Mouse (Mus musculus): ENCODE results near the gene Krt33a. TPM values are rescaled to one million over a fixed set of nuclear protein-coding genes. Genes with fewer than 3 reads are reported as not detected.

The Krt33a gene
- polyA plus RNA-seq, 1 experiment from 2014 or later, result 0.29 TPM

DNA sequence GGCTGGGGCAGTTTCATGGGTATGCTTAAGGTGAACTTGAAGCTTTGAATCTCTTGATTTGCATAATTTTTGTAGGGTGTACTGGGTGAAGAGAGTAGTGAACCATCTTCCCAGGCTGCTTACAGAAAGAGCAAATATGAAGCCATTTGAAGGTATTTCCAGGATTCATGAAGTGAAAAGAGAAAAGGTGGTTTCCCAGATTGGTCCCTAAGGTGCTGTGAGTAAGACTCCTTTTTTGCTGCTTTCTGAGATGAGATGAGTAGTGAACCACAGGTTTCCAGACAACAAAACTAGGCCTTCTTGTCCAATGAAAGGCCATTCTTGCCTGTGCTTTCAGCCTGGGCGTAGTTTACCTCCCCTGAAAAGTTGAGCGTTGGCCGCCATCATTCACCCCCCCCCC is 27.5 kb downstream of the Krt33a start:
- DNase-seq (ENCODE audit: low spot score), result no peak

DNA sequence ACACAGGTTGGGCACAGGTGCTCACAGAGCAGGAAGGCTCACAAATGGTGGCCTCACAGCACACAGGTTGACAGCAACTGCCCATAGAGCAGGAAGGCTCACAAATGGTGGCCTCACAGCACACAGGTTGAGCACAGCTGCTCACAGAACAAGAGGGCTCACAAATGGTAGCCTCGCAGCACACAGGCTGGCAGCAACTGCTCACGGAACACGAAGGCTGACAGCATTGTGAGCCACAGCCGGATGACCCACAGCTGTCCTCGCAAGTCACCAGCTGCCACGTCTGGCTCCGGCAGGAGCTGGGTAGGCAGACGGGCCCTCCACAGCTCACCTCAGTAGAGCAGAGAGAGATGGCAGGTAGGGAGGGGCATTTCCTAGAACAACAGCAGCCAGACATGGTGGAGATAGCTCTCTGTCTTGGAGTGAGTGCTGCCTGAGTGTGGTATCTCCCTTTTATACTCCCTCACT is 29.8 kb downstream of the Krt33a start, which contains the start of gene Krtap16-1:
TSS of gene Krtap16-1 (minus strand) at position 418 of the 468 bp plus-strand sequence.
- DNase-seq (ENCODE audit: low spot score), result no peak

DNA sequence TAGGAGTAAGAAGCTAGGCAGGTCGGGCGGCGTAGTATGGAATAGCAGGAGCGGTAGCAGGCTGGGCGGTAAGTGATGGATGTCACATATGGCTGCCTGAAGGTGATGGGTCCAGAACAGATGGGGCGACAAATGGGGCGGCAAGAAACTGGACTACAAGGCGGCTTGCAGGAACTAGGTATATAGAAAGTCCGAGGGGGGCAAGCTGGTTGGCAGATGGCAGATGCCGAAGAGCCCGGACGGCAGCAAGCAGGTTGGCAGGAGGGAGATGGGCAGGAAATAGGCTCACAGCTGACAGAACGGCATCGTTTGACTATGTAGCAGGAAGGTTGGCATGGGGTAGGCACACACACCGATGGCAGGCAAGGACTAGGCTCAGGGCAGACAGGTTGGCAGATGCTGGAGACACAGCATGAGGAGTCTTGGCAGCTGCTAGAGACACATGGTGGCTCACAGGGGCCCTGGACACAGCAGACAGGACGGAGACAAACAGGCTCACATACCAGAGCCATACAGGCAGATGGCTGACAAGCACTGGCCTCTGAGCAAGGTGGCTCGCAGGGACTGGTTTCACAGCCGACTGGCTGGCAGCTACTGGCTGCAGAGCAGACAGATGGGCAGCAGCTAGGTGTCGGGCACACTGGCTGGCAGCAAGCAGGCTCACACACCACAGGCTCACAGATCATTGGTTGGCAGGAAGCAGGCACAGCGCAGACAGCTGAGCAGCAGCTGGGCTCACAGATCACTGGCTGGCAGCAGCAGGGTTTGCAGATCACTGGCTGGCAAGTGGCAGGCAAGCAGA is 30.5 kb downstream of the Krt33a start:
- no peak for DNase-seq (ENCODE audit: low spot score)

DNA sequence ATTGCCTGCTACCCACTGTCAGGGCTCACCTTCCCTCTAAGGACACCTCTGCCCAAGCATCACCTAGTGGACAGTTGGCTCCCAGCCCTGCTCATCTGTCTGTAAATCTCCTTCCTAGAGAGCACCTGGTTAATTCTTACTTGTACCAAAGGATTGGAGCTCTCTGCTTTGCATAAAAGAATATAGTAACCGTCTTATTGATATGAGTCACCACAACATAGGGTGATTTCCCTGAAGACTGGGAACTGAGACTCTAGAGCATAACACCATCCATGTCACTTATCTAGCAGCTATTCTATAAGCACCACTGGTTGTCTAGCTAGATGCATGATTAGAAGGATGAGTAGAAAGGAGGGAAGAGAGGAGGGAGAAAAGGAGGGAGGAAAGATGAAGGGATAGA is 32.6 kb downstream of the Krt33a start:
- DNase-seq (ENCODE audit: low spot score), result no peak

DNA sequence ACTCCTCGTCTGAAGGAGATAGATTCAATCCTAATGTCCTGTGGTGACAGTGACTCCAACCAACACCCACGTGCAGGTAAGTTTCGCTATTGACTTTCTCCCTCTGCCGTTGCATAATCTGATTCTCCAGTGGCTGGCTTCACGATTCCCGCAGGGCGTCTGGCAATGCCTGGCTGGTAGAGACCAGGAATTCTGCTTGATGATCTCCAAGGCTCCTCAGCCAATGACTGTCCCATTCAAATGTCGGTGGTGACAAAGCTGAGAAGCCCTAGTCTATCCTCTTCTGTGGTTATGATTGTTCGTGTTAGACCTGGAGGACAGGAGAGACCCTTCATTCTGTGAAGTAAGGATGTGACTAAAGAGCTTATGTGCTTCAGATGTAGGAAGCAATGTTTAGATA is 33.3 kb downstream of the Krt33a start:
- DNase-seq (ENCODE audit: low spot score), result no peak

DNA sequence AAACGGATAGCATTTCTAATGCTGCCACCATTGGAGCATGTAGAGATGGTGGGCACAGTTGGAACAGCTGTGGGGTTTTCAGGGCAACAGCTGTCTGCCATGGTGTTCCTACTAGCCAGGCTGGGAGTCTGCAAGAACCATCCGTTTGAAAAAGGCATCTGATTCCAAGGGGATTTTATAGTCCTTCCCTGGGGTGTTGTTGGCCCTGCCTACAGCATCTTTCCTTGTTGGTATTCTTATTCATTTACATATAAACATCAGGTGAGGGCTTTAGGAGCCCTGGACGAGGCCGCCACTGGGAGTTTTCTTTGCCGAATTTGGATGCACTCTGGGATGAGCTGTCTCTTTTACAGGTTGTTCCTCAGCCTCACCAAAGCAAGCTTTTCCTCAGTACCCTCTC is 37.1 kb downstream of the Krt33a start, which contains the start of gene Krtap29-1:
TSS of gene Krtap29-1 (minus strand) at position 101 of the 400 bp plus-strand sequence.
- DNase-seq (ENCODE audit: low spot score), result no peak

DNA sequence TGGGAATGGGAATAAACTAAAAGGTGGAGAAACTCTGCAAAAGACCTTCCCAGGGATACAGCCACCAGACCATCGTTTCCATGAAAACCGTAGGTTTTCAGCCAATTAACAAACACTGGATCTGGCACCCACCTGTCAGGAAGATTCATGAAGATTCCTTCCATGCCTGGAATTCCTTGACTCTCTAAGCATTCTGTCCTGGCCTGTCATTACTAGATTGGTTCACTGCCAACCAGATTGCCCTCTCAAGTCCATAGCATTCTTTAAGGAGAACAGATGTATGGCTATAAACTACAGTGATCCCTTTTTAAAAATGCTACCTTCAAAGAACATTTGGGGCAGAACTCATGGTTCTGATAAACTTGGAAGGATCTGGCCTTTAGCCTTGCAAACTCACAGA is 50.1 kb downstream of the Krt33a start:
- no peak for DNase-seq (ENCODE audit: low spot score)

DNA sequence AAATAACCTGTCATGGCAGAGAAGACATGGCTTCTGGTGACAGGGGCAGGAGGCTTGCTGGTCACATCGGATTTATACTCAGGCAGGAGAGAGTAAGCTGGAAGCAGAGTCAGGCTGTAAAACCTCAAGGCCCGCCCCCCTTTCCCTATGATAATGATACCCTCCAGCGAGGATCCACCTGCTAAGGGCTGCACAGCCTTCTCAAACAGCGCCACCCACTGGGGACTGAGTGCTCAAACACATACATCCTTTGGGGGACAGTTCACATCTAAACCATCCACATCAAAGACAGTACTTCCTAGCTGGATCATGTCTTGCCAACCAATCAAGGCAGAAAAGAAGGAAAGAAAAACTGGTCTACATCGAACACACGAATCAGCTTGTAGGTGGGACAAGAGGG is 51.8 kb downstream of the Krt33a start:
- DNase-seq (ENCODE audit: low spot score), result no peak

Other genes starting within 250 kb of the Krt33a start
- gene Gm11595, start 243.3 kb downstream of the Krt33a start, polyA plus RNA-seq (2015; fragmentation: Nextera tagmentation; extraction: Ambion mirVana), result not detected in 2 replicates
- not detected in 2 replicates for gene Krtap4-8, start 235.5 kb downstream of the Krt33a start, polyA plus RNA-seq (2015; fragmentation: Nextera tagmentation; extraction: Ambion mirVana)
- not detected in 2 replicates for gene Krtap4-9, start 231.0 kb downstream of the Krt33a start, polyA plus RNA-seq (2015; fragmentation: Nextera tagmentation; extraction: Ambion mirVana)
- gene Gm11596, start 222.7 kb downstream of the Krt33a start, polyA plus RNA-seq (2015; fragmentation: Nextera tagmentation; extraction: Ambion mirVana), result not detected in 2 replicates
- not detected in 2 replicates for gene Gm11569, start 217.3 kb downstream of the Krt33a start, polyA plus RNA-seq (2015; fragmentation: Nextera tagmentation; extraction: Ambion mirVana)
- not detected in 2 replicates for gene Gm11554, start 211.8 kb downstream of the Krt33a start, polyA plus RNA-seq (2015; fragmentation: Nextera tagmentation; extraction: Ambion mirVana)
- not detected in 2 replicates for gene Krtap4-13, start 206.3 kb downstream of the Krt33a start, polyA plus RNA-seq (2015; fragmentation: Nextera tagmentation; extraction: Ambion mirVana)
- gene Gm11564, start 200.5 kb downstream of the Krt33a start, polyA plus RNA-seq (2015; fragmentation: Nextera tagmentation; extraction: Ambion mirVana), result not detected in 2 replicates
- gene 2300003K06Rik, start 178.1 kb downstream of the Krt33a start, polyA plus RNA-seq (2015; fragmentation: Nextera tagmentation; extraction: Ambion mirVana), result not detected in 2 replicates
- gene Krtap4-16, start 164.6 kb downstream of the Krt33a start, polyA plus RNA-seq (2015; fragmentation: Nextera tagmentation; extraction: Ambion mirVana), result not detected in 2 replicates
- not detected in 2 replicates for gene Gm11568, start 158.3 kb downstream of the Krt33a start, polyA plus RNA-seq (2015; fragmentation: Nextera tagmentation; extraction: Ambion mirVana)
- not detected in 2 replicates for gene Gm11559, start 151.7 kb downstream of the Krt33a start, polyA plus RNA-seq (2015; fragmentation: Nextera tagmentation; extraction: Ambion mirVana)
- not detected in 2 replicates for gene Krtap9-1, start 142.8 kb downstream of the Krt33a start, polyA plus RNA-seq (2015; fragmentation: Nextera tagmentation; extraction: Ambion mirVana)
- not detected in 2 replicates for gene Gm11567, start 137.0 kb downstream of the Krt33a start, polyA plus RNA-seq (2015; fragmentation: Nextera tagmentation; extraction: Ambion mirVana)
- gene Krtap31-1, start 108.3 kb downstream of the Krt33a start, polyA plus RNA-seq (2015; fragmentation: Nextera tagmentation; extraction: Ambion mirVana), result not detected in 2 replicates
- 0.14 TPM in 1 of 2 replicates, not detected in the other for gene Gm11565, start 101.5 kb downstream of the Krt33a start, polyA plus RNA-seq (2015; fragmentation: Nextera tagmentation; extraction: Ambion mirVana)
- gene Krtap31-2, start 79.9 kb downstream of the Krt33a start, polyA plus RNA-seq (2015; fragmentation: Nextera tagmentation; extraction: Ambion mirVana), result not detected in 2 replicates
- not detected in 2 replicates for gene Krtap9-5, start 67.7 kb downstream of the Krt33a start, polyA plus RNA-seq (2015; fragmentation: Nextera tagmentation; extraction: Ambion mirVana)
- not detected in 2 replicates for gene Krtap29-1, start 37.2 kb downstream of the Krt33a start, polyA plus RNA-seq (2015; fragmentation: Nextera tagmentation; extraction: Ambion mirVana)
- gene Krtap16-1, start 29.6 kb downstream of the Krt33a start, polyA plus RNA-seq (2015; fragmentation: Nextera tagmentation; extraction: Ambion mirVana), result not detected in 2 replicates
- 0.23 TPM in 1 of 2 replicates, not detected in the other for gene Krtap17-1, start 22.2 kb downstream of the Krt33a start, polyA plus RNA-seq (2015; fragmentation: Nextera tagmentation; extraction: Ambion mirVana)
- gene Krt33b, start 13.7 kb upstream of the Krt33a start, polyA plus RNA-seq (2015; fragmentation: Nextera tagmentation; extraction: Ambion mirVana), result 0.26 and 0.30 TPM in 2 replicates
- gene Krt34, start 25.3 kb upstream of the Krt33a start, polyA plus RNA-seq (2015; fragmentation: Nextera tagmentation; extraction: Ambion mirVana), result 0.10 TPM in 1 of 2 replicates, not detected in the other
- gene Krt31, start 34.3 kb upstream of the Krt33a start, polyA plus RNA-seq (2015; fragmentation: Nextera tagmentation; extraction: Ambion mirVana), result 0.12 and 0.14 TPM in 2 replicates
- 0.13 and 0.18 TPM in 2 replicates for gene Krt32, start 72.0 kb upstream of the Krt33a start, polyA plus RNA-seq (2015; fragmentation: Nextera tagmentation; extraction: Ambion mirVana)
- 0.06 and 0.16 TPM in 2 replicates for gene Krt35, start 80.0 kb upstream of the Krt33a start, polyA plus RNA-seq (2015; fragmentation: Nextera tagmentation; extraction: Ambion mirVana)
- gene Krt36, start 89.4 kb upstream of the Krt33a start, polyA plus RNA-seq (2015; fragmentation: Nextera tagmentation; extraction: Ambion mirVana), result 0.24 and 0.29 TPM in 2 replicates
- gene Krt13, start 105.4 kb upstream of the Krt33a start, polyA plus RNA-seq (2015; fragmentation: Nextera tagmentation; extraction: Ambion mirVana), result 0.66 and 18.2 TPM in 2 replicates
- 5.2 and 35.5 TPM in 2 replicates for gene Krt15, start 119.7 kb upstream of the Krt33a start, polyA plus RNA-seq (2015; fragmentation: Nextera tagmentation; extraction: Ambion mirVana)
- gene Krt19, start 132.5 kb upstream of the Krt33a start, polyA plus RNA-seq (2015; fragmentation: Nextera tagmentation; extraction: Ambion mirVana), result 10.2 and 19.1 TPM in 2 replicates
- gene Krt9, start 177.0 kb upstream of the Krt33a start, polyA plus RNA-seq (2015; fragmentation: Nextera tagmentation; extraction: Ambion mirVana), result 0.08 and 0.10 TPM in 2 replicates
- gene Krt14, start 191.3 kb upstream of the Krt33a start, polyA plus RNA-seq (2015; fragmentation: Nextera tagmentation; extraction: Ambion mirVana), result 40.8 and 47.9 TPM in 2 replicates
- 2.5 and 2.7 TPM in 2 replicates for gene Krt16, start 232.7 kb upstream of the Krt33a start, polyA plus RNA-seq (2015; fragmentation: Nextera tagmentation; extraction: Ambion mirVana)
- 436 and 450 TPM in 2 replicates for gene Krt17, start 244.8 kb upstream of the Krt33a start, polyA plus RNA-seq (2015; fragmentation: Nextera tagmentation; extraction: Ambion mirVana)